Mouse (Mus musculus) heart, embryonic 11.5 days (tissue): ENCODE results near the gene Atp2b2. TPM values are rescaled to one million over a fixed set of nuclear protein-coding genes. Genes with fewer than 3 reads are reported as not detected.

Experiments
- ATAC-seq: fragments of 200-750 bp; cut with Nextera tagmentation; replicated peaks from 2 replicates; pipeline ENCODE4 v1.8.0; 2017; ENCODE audit warnings: moderate library complexity; ENCODE audit not compliant: insufficient number of reproducible peaks, low FRiP score, low TSS enrichment
- H3K27ac ChIP-seq: fragments of 300-500 bp; sonication (generic); 2 replicates; pipeline ENCODE4 v1.5.1; 2014; ENCODE audit warnings: mild to moderate bottlenecking, low read depth, low read length
- H3K27me3 ChIP-seq: fragments of 300-500 bp; sonication (generic); 2 replicates; pipeline ENCODE4 v1.6.1; 2014; ENCODE audit warnings: mild to moderate bottlenecking, low read length, mixed read lengths; ENCODE audit not compliant: control insufficient read depth, insufficient read depth
- H3K36me3 ChIP-seq: fragments of 300-500 bp; sonication (generic); 2 replicates; pipeline ENCODE4 v1.6.1; 2014; ENCODE audit warnings: mild to moderate bottlenecking, low read length, moderate library complexity, mixed read lengths; ENCODE audit not compliant: control insufficient read depth, insufficient read depth
- H3K4me1 ChIP-seq: fragments of 300-500 bp; sonication (generic); 2 replicates; pipeline ENCODE4 v1.6.1; 2014; ENCODE audit warnings: low read length; ENCODE audit not compliant: control insufficient read depth, insufficient read depth
- H3K4me2 ChIP-seq: fragments of 300-500 bp; sonication (generic); 2 replicates; pipeline ENCODE4 v1.6.1; 2014; ENCODE audit warnings: mild to moderate bottlenecking, moderate library complexity
- H3K4me3 ChIP-seq: fragments of 300-500 bp; sonication (generic); 2 replicates; pipeline ENCODE4 v1.5.1; 2014; ENCODE audit warnings: low read depth, low read length
- H3K9ac ChIP-seq: fragments of 300-500 bp; sonication (generic); 2 replicates; pipeline ENCODE4 v1.6.1; 2014; ENCODE audit warnings: mild to moderate bottlenecking, low read depth, low read length, moderate library complexity
- H3K9me3 ChIP-seq: fragments of 300-500 bp; sonication (generic); replicated peaks from 2 replicates; pipeline ENCODE4 v1.6.1; 2016; ENCODE audit warnings: low read length; ENCODE audit not compliant: control insufficient read depth
- WGBS: fragments of 180-500 bp; shearing (Covaris S2); extraction: QIAGEN DNeasy Blood & Tissue Kit; methylation state at CpG from one replicate; pipeline ENCODE4 v1.1.7; 2014; ENCODE audit not compliant: insufficient replicate concordance; 5-methylcytosine and 5-hydroxymethylcytosine counted together
- polyA plus RNA-seq: library from polyadenylated mRNA; unstranded; fragments of >200 nt; fragmentation: Nextera tagmentation; extraction: Ambion mirVana; gene quantifications from 2 replicates; pipeline ENCODE4 v1.2.1, GENCODE M21; 2014

The Atp2b2 gene
- polyA plus RNA-seq, 1 experiment from 2014 or later = 0.40 TPM

DNA sequence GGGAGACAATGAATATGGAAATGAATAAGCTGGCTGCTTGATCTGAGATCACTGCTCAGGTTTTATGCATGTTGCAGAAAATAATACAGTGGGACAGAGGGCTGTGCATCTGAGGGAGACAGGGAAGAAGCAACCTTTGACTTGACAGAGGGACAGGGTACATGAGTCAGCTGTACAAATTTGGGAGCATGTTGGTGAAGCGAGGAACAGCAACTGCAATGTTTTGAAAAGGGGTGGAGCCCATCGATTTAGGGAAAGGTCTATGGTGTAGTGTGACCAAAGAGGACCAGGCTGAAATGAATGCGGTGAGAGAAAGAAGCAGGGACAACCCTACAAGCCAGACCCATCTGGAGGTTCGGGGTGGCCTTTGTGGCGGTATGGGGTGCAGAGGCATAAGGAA is 84.4 kb downstream of the Atp2b2 start:
- Histone ChIP-seq H3K4me3 (no peak overlapping the region), H3K27ac (no peak overlapping the region), H3K27me3 (peaks cover 2% of the 10 kb centered on the region; the same call in 1 of the 2 replicates), H3K9me3 (no peaks in the 10 kb centered on the region), H3K36me3 (no peaks in the 10 kb centered on the region), H3K4me1 (no peaks in the 10 kb centered on the region), H3K4me2 (no peak overlapping the region), H3K9ac (no peak overlapping the region)
- 74% methylated on average over 5 of the region's 5 CpGs for WGBS
- ATAC-seq = no peak

DNA sequence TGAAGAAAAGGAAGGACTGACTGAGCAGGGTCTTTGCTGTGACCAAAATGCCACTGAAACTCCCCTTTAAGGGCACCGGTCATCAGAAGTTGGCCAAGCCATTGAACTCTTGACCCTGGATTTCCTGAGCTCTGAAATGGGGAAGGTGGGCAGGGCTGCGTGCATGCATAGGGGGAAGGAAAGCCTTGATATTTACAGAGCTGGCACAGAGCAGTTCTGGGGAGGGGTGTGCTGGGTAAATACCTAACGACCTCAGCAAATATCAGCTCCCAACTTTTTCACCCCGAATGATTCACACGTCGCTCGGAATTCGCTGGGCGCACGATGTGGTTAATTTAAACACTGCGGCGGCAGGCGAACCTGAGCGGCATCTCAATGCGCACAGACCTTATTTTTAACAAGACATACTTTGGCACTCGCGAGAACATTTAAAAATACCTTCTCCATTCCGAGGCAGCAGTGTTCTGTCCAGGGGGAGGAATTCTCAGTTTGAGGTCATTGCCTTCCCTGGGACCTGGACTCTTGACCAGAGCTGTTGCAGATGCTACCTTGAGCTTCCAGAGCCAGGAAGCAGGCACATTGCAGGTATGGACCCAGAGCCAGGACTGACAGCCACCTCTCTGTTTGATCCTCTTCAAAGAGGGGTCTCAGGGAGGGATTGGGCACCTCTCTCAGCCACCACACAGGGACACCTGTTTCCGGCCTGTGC is 85.0 kb downstream of the Atp2b2 start:
- no peak for ATAC-seq
- H3K27me3 ChIP-seq = peaks cover 2% of the 10 kb centered on the region; the same call in 1 of the 2 replicates
- 80% methylated on average over 19 of the region's 19 CpGs for WGBS

DNA sequence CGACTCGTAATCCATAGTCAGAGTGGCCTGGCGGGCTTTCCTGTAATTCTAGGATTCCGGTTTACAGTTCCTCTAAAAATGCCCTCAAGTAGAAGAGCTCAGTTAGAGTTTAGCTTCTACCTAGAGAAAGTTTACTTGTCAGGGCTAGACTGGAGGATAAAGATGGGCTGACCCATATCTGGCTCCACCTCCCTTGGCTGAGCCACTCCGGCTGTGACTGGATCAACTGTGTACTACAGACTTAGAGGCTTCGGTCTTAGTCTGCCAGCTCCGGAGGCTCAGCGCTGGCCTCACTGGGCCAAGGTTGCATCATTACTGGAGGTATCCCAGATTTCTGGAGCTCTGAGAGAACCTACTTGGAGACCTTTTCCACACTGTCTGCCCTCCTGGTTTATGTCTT is 94.9 kb downstream of the Atp2b2 start:
- Histone ChIP-seq H3K9ac (no peak overlapping the region), H3K4me2 (no peak overlapping the region), H3K4me3 (no peak overlapping the region), H3K27me3 (0 out of 2 replicates have a peak, but pooled peaks cover 2% of the 10 kb centered on the region), H3K9me3 (no peaks in the 10 kb centered on the region), H3K36me3 (no peaks in the 10 kb centered on the region), H3K4me1 (no peaks in the 10 kb centered on the region), H3K27ac (no peak overlapping the region)
- no peak for ATAC-seq
- WGBS = 84% methylated on average over 8 of the region's 8 CpGs

More for the DNA sequence above, 85.0 kb downstream of the Atp2b2 start:
- H3K4me2 ChIP-seq = no peak overlapping the region
- no peak overlapping the region for H3K4me3 ChIP-seq
- no peaks in the 10 kb centered on the region for H3K9me3 ChIP-seq
- no peak overlapping the region for H3K9ac ChIP-seq
- H3K27ac ChIP-seq = no peak overlapping the region
- H3K4me1 ChIP-seq = no peaks in the 10 kb centered on the region
- no peaks in the 10 kb centered on the region for H3K36me3 ChIP-seq

DNA sequence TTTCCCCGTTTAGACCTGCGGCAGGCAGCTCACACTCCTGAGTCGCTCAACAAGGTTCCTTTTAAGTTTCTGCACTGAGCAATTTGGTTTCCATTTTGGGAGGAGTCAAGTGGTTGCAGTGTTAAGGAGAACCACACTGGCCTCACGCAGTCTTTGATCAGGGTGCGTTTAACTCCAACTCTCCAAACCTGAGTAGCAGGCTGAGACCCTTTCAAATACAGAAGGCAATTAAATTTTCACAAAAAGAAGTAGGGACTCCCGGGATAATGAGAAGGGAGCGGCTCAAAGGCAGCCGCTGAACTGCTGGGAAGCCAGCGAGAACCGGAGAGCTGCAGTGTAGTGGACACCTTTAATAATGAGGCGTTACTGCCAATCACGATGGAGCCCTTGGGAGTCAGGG is 100.1 kb downstream of the Atp2b2 start:
- H3K9ac ChIP-seq = no peak overlapping the region
- WGBS = 57% methylated on average over 12 of the region's 12 CpGs
- H3K27ac ChIP-seq = no peak overlapping the region
- H3K4me1 ChIP-seq = no peaks in the 10 kb centered on the region
- no peaks in the 10 kb centered on the region for H3K36me3 ChIP-seq
- ATAC-seq = no peak
- H3K27me3 ChIP-seq = no peaks in the 10 kb centered on the region
- H3K4me3 ChIP-seq = no peak overlapping the region
- no peak overlapping the region for H3K4me2 ChIP-seq
- no peaks in the 10 kb centered on the region for H3K9me3 ChIP-seq

DNA sequence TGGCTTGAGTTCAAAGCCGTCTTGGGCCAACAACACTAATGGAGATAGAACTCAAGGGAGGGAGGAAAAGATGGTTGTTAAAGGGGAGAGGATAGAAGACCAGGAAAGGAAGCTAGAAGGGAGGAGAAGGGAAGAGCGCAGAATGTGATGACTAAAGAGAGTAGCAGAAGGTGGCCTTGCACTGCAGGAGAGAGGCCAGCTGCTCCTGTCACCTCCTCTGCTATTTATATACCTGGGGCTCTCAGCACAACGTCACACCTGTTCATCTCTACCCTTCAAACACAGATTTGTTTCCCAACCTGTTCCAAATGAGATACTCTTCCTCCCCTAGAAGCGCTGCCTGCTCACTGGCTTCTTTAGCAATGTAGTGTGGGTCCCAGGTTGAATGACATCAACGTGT is 101.1 kb downstream of the Atp2b2 start:
- Histone ChIP-seq H3K36me3 (no peaks in the 10 kb centered on the region), H3K4me2 (no peak overlapping the region), H3K9me3 (no peaks in the 10 kb centered on the region), H3K4me1 (no peaks in the 10 kb centered on the region), H3K4me3 (no peak overlapping the region), H3K27ac (no peak overlapping the region), H3K9ac (no peak overlapping the region), H3K27me3 (no peaks in the 10 kb centered on the region)
- WGBS = 69% methylated on average over 5 of the region's 5 CpGs
- ATAC-seq = no peak

DNA sequence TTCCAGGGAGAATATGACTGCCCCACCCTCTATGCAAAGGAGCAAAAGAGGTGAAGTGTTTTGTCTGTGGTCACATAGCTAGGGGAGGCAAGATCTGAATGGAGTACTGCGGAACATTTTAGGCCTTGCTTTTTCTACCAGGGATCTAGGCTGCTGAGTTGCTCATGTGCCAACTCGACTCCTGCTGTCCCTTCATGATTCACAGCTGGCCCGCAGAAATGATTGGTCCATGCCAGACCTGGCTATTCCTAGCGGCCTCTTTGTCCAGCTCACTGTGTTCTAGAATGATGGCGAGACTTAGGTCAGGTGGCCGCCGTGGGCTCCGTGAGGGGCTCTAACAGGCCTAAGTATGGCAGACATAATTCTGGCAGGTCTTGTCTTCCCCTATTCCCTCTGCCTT is 103.0 kb downstream of the Atp2b2 start:
- no peaks in the 10 kb centered on the region for H3K9me3 ChIP-seq
- H3K27me3 ChIP-seq = no peaks in the 10 kb centered on the region
- H3K4me1 ChIP-seq = no peaks in the 10 kb centered on the region
- no peak overlapping the region for H3K9ac ChIP-seq
- H3K4me3 ChIP-seq = no peak overlapping the region
- H3K4me2 ChIP-seq = no peak overlapping the region
- H3K36me3 ChIP-seq = no peaks in the 10 kb centered on the region
- H3K27ac ChIP-seq = no peak overlapping the region
- ATAC-seq = no peak
- 81% methylated on average over 8 of the region's 8 CpGs for WGBS

DNA sequence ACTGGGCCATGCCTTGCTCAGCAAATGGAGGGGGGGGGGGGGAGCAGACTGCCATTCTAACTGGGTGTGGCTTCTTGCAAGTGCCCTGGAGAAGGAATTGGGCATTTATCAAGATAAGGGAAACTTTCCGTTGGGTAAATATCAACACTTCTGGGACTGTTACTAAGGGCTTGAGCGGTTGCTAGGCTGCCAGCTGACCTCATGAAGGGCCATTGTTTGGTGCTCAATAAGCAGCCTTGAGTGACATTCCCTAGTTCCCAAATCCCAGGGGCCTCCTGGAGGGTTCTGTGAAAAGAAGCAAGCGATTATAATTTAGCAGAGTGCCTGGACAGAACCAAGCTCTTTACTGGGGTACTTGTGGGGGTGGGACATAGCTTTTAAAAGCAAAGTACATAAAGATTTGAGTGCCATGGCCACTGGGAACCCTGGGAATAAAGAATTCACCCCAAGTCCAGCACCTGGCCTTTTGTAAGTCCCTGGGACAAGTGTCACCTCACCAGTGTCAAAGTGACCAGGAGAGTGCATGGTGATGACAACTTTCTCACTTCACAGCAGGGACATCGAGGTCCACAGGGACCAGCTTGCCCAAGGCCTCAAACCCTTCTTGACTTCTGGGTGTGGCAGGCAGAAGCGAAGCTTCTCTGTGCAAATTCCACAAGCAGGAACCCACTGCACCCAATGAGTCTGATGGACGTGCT is 105.5 kb downstream of the Atp2b2 start:
- Histone ChIP-seq H3K4me2 (no peak overlapping the region), H3K9ac (no peak overlapping the region), H3K36me3 (no peaks in the 10 kb centered on the region), H3K4me3 (no peak overlapping the region), H3K27me3 (no peaks in the 10 kb centered on the region), H3K27ac (no peak overlapping the region), H3K9me3 (no peaks in the 10 kb centered on the region), H3K4me1 (no peaks in the 10 kb centered on the region)
- no peak for ATAC-seq
- 53% methylated on average over 6 of the region's 6 CpGs for WGBS

DNA sequence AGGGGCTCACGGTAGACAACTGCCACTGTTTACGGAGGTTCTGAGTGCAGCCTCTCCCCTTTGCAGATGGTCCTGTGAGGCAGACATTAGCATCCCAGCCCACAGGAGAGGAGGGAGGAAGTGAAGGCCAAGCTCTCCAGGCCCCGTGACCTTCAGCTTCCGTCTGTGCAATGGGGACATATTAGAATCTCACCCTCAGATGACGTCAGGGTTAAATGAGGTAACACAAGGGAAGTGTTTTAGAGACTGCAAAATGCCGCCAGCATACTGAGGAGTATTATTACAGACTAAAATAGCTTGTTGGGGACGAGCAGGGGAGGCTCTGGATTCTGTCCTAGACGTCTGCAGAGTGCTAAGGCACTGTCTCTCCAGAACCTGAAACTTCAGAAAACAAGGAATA is 106.3 kb downstream of the Atp2b2 start:
- Histone ChIP-seq H3K27ac (no peak overlapping the region), H3K9ac (no peak overlapping the region), H3K4me3 (no peak overlapping the region), H3K4me1 (no peaks in the 10 kb centered on the region), H3K27me3 (no peaks in the 10 kb centered on the region), H3K9me3 (no peaks in the 10 kb centered on the region), H3K4me2 (no peak overlapping the region), H3K36me3 (no peaks in the 10 kb centered on the region)
- 56% methylated on average over 8 of the region's 8 CpGs for WGBS
- ATAC-seq = no peak

DNA sequence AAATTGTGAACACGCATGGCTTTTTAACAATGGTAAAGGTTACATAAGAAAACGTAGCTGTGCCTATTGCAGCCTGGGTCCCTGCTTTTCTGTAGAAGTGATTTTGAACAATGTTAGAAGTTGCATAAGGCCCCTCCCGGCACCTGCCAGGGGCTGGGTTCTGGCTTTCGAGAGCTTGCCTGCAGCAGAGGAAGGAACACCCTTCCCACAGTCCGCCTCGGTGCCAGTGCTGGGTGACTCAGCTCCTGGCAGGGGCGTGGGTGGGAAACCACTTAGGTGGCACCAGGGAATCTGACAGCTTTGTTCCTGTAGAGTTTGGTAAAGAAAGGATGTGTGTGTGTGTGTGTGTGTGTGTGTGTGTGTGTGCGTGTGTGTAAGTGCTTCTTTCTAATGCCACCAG is 107.7 kb downstream of the Atp2b2 start:
- Histone ChIP-seq H3K4me2 (no peak overlapping the region), H3K36me3 (no peaks in the 10 kb centered on the region), H3K27ac (no peak overlapping the region), H3K4me3 (no peak overlapping the region), H3K4me1 (no peaks in the 10 kb centered on the region), H3K9ac (no peak overlapping the region), H3K9me3 (no peaks in the 10 kb centered on the region), H3K27me3 (no peaks in the 10 kb centered on the region)
- ATAC-seq = no peak
- WGBS = 74% methylated on average over 8 of the region's 8 CpGs
